Mouse (Mus musculus): Measurements from ENCODE around the gene Cts7.

The Cts7 gene

GRCm38 (mm10) chr13:61358097-61358496 lies at the start of gene Cts7:
Cts7 (minus strand) TSS chr13:61358197.
- in situ Hi-C loops (cut with MboI; ENCODE audit: unreplicated experiment in 2 of 2) = no loop called here
